Mouse (Mus musculus): Measurements from ENCODE around the gene Wipf2.

Gene Wipf2

GRCm38 (mm10) chr11:98863028-98863750 is at the start of gene Wipf2:
Gene Wipf2, plus strand, starts transcription at chr11:98863638.
- 6% methylated on average over 41 of the region's 41 CpGs for WGBS

- 94% methylated on average over 1 of the region's 1 CpGs for WGBS
Observed at GRCm38 (mm10) chr11:98816706-98817239, 46.7 kb upstream of the Wipf2 start.

- 93% methylated on average over 5 of the region's 5 CpGs for WGBS
Observed at GRCm38 (mm10) chr11:98820968-98821367, 42.5 kb upstream of the Wipf2 start.

GRCm38 (mm10) chr11:98826071-98826470 is 37.4 kb upstream of the Wipf2 start:
- 99% methylated on average over 2 of the region's 2 CpGs for WGBS

- WGBS, result 75% methylated on average over 2 of the region's 2 CpGs
Observed at GRCm38 (mm10) chr11:98827877-98828276, 35.6 kb upstream of the Wipf2 start.

GRCm38 (mm10) chr11:98829091-98829775 is 34.2 kb upstream of the Wipf2 start:
- 52% methylated on average over 12 of the region's 12 CpGs for WGBS

GRCm38 (mm10) chr11:98829875-98830274 is 33.6 kb upstream of the Wipf2 start:
- 70% methylated on average over 4 of the region's 4 CpGs for WGBS

- WGBS, result 21% methylated on average over 5 of the region's 5 CpGs
Observed at GRCm38 (mm10) chr11:98835296-98835695, 28.1 kb upstream of the Wipf2 start.

- WGBS, result 37% methylated on average over 3 of the region's 3 CpGs
Observed at GRCm38 (mm10) chr11:98835725-98836124, 27.7 kb upstream of the Wipf2 start.

GRCm38 (mm10) chr11:98836128-98836527 is 27.3 kb upstream of the Wipf2 start:
- WGBS, result 22% methylated on average over 7 of the region's 7 CpGs

- WGBS, result 1% methylated on average over 48 of the region's 48 CpGs
Observed at GRCm38 (mm10) chr11:98836651-98837141, 26.7 kb upstream of the Wipf2 start, which contains the start of gene Rapgefl1. Gene Rapgefl1, plus strand, starts transcription at chr11:98836785.

GRCm38 (mm10) chr11:98837231-98837704 is 26.2 kb upstream of the Wipf2 start:
- WGBS, result 3% methylated on average over 29 of the region's 29 CpGs

GRCm38 (mm10) chr11:98837917-98838316 is 25.5 kb upstream of the Wipf2 start:
- 46% methylated on average over 11 of the region's 11 CpGs for WGBS

- 34% methylated on average over 9 of the region's 9 CpGs for WGBS
Observed at GRCm38 (mm10) chr11:98838512-98838911, 24.9 kb upstream of the Wipf2 start.

- 55% methylated on average over 6 of the region's 6 CpGs for WGBS
Observed at GRCm38 (mm10) chr11:98839402-98839801, 24.0 kb upstream of the Wipf2 start.

- WGBS, result 61% methylated on average over 10 of the region's 10 CpGs
Observed at GRCm38 (mm10) chr11:98839897-98840296, 23.5 kb upstream of the Wipf2 start.

- 48% methylated on average over 13 of the region's 13 CpGs for WGBS
Observed at GRCm38 (mm10) chr11:98846016-98846415, 17.4 kb upstream of the Wipf2 start.

GRCm38 (mm10) chr11:98846865-98847604 is 16.4 kb upstream of the Wipf2 start:
- 74% methylated on average over 19 of the region's 19 CpGs for WGBS

GRCm38 (mm10) chr11:98849196-98849894 is 14.1 kb upstream of the Wipf2 start:
- 22% methylated on average over 19 of the region's 19 CpGs for WGBS

GRCm38 (mm10) chr11:98850100-98851093 is 13.0 kb upstream of the Wipf2 start:
- WGBS, result 48% methylated on average over 26 of the region's 26 CpGs
